Mouse (Mus musculus) CH12F3 (cell line): ENCODE measurements around the gene Pgpep1l.
"Not testable (repeated sequence)": the region's sequence is repeated elsewhere in the genome, so short reads cannot be mapped to it uniquely, and the experiment has no call there.

Experiments used
- in situ Hi-C: fragments of 300-500 bp; cut with MboI; formaldehyde crosslinking; loops from 2 replicates; pipeline ENCODE4 v1.14.3; 2020; ENCODE audit warnings: low sequenced_read_pairs

Gene Pgpep1l

GRCm38 (mm10) chr7:68283776-68284175 lies 19.7 kb upstream of the Pgpep1l start:
- in situ Hi-C loops: no loop called here

- in situ Hi-C loops: not testable (repeated sequence)
Measured at GRCm38 (mm10) chr7:68283133-68283520, 19.1 kb upstream of the Pgpep1l start.

DNA sequence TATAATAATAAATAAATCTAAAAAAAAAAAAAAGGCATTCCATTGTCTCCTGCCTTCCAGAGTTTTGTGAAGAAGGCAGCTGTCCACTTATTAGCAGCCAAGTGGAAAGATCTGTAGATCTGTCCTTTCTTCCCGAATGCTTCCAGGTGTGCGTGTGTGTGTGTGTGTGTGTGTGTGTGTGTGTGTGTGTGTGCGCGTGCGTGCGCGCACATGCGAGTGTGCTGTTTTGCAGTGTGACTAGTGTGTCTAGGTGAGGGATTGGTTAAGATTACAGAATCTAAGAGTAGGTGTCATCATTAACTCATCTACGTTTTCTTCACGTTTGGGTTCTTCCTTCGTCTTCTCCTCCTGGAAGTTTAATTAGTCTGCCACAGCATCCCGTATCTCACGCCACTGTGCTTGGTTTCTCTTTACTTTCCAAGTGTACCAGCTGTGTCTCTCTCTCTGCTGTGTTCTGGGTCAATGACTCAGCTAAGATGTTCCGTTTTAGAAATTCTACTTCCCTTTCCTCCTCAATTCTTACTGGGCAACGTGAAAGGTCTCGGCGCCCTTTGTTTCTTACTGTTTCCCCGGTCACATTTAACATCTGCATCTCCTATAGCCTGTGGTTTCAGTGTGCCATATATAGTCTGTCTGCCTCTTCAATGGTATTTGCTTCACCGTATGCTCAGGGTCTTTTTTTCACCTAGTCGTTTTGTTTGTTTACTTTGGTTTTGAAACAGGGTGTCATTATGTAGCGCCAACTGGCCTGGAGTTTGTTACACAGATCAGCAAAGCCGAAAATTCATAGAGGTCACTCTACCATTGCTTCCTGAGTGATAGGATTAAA lies 18.5 kb upstream of the Pgpep1l start:
- in situ Hi-C loops: no loop called here

- in situ Hi-C loops: no loop called here
Measured at GRCm38 (mm10) chr7:68281341-68281740, 17.3 kb upstream of the Pgpep1l start.

DNA sequence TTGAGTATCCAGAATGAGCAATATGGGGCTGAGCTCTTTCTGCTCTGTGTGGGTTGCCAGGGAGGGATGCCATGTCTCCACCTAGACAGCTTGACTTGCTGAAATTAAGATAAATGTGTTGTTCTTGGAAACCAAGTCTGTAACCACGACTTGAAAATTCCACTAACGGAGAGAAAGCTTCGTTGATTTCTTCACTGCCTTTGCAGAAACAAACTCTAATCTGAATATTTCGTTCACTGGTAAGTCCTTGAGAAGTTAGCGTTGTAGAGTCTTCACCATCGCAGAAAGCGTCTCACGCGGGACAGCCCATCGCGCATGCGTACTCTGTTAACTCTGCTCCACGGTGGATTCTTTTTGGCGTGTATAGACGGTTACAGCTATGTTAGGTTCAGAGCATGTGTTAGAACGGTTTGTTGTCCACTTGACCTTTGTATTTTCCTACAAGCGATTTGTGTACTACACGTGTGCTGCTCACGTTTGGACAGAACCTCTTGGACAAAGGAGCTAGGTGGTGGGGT lies 16.4 kb upstream of the Pgpep1l start:
- in situ Hi-C loops: no loop called here

- in situ Hi-C loops: no loop called here
Measured at GRCm38 (mm10) chr7:68279481-68279880, 15.4 kb upstream of the Pgpep1l start.

DNA sequence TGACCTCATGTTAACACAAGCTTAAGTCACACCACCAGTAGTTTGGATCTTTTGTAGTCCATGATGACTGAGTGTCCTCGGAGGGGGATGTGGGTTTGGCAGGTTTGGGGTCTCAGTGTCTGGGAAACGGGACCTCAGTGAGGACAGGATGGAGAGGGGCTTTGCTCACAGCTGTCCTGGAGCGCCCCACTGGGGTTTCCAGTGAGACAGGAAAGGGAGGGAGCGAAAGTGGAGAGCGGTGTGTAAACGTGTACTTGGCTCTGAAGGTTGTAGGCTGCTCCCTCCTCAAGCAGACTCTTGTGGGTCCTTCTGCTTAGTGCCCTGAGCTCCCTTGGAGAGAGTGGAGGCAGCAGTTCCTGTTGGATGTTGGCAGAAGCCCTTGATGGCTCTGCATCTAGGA lies 14.9 kb upstream of the Pgpep1l start:
- in situ Hi-C loops: no loop called here

DNA sequence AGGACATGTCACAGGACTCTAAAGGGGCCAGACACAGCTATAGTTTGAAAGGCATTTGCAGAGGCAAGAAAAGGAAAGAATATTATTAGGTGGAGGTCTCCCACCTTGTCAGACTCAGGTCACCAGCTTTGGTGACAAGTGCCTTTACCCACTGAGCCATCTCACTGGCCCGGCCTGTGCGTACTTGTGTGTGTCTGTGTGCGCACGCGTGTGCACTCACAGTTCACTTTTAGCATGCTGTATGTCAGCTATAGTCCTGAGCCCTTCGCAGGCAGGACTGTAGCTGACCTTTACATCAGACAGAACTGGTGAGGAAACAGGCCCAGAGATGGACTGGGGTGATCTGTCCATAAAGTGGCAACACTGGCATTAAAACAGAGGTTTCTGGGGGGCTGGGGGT lies 14.4 kb upstream of the Pgpep1l start:
- in situ Hi-C loops: no loop called here

DNA sequence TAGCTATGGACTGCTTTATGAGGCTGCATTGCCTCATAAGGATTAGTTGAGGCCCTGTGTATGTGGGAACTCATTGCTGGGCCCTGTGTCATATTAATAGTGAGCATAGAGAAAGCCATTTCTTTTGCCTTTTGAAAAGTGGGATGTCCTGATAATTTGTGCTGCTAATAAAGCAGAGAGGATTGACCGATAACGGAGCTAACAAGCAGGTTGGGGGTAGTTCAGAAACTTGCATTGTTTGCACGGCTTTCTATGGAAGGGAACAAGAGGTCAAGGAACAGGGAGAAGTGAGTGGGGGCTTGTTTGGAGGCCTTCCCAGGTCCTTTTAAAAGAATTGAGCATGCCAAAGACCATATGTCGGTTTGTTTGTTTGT lies 13.9 kb upstream of the Pgpep1l start:
- in situ Hi-C loops: no loop called here

DNA sequence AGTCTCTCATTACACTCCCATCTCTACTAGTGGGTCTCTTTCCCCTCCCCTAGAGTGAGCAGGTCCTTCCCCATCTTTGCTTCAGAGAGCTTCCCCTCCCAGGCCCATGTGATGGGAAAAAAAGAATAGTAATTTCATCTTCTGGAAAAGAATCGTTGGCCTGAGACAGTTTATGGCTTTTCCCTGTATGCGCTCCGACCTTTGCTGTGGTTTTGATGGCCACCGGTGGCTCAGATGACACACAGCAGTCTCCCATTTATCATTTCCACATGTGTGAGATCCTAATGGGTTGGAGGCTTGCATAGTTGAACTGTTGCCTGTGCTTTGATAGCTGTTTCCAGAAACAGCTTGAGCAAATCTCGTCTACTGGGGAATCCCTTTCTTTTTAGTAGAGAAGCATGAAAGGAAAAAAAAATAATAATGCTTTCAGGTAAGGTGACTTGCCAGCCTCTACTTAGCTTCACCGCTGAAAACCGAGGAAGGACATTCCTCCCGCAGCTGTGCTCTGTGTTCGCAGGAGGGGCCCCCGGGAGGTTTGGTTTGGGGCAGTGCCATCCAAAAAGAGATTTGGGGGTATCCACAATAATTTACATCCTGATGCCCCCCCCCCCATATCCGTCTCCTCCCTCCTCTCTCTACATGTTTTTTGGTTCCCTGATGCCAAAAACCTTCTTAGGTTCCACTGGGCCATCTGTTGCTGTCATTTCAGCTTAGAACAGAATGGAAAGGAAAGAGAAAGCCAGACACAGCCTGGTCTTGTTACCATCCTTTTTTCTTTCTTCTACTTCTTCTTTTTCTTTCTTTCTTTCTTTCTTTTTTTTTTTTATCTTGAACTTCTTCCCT lies 13.2 kb upstream of the Pgpep1l start:
- in situ Hi-C loops: no loop called here

DNA sequence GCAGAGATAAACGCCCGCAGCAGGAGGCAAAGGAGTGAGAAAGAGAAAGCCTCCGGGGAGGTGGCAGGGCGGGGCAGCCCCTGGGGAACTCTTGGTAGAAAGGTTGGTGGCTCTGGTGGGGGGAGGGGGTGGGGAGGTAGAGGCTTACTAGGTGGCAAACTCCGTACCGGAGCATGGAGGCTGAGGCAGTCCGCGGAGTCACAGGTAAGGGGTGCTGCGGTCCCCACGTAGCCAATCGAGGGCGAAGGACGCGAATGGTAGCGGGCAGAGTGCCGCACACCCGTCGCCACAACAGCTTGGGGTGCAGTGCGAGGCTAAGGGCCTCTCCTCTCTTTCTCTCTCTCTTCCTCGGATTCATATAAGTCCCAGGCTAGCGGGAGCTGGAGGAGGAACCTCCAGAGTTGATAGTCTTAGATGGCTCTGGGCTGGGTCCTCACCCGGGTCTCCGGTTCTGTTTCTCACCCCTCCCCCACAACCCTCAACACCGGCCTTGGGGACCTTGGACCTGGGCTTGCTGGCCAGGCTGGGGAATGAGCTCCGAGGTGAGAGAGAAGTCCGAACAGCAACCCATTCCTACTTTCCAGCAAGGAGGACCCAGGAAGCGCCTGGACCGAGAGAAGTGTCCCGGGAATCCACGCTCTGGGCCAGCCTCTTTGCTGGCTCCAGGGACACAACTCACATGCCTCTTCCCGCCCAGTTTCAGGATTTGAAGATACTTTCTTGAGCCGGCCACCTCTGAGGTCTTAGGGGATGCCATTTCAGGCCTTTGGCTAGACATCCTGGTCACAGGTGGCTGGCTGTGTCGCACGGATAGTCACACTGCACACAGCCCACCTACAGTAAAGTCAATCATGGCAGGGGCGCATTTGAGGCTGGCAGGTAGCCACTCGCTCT lies 12.1 kb upstream of the Pgpep1l start:
- in situ Hi-C loops: no loop called here

- in situ Hi-C loops: not testable (repeated sequence)
Measured at GRCm38 (mm10) chr7:68275445-68275837, 11.4 kb upstream of the Pgpep1l start.

DNA sequence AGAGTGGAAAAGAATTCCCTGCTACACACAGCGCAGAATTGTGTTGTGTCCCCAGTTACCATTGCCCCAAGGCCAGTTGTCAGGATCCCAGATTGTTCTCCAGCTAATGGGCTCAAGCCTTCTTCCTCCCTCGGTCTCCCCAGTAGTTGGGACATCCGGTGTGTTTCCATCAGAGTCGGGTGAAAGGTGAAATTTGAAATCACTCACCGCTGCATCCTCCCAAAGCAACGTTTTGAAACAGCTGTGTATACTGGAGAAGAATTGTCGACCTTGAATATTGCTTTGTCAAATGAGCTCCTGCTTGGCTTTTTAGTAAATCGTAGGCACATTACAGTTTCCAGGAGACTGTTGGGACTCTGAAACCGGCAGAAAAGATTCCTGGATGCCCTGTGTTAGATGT lies 10.9 kb upstream of the Pgpep1l start:
- in situ Hi-C loops: no loop called here

GRCm38 (mm10) chr7:68274218-68274617 lies 10.2 kb upstream of the Pgpep1l start:
- in situ Hi-C loops: no loop called here

DNA sequence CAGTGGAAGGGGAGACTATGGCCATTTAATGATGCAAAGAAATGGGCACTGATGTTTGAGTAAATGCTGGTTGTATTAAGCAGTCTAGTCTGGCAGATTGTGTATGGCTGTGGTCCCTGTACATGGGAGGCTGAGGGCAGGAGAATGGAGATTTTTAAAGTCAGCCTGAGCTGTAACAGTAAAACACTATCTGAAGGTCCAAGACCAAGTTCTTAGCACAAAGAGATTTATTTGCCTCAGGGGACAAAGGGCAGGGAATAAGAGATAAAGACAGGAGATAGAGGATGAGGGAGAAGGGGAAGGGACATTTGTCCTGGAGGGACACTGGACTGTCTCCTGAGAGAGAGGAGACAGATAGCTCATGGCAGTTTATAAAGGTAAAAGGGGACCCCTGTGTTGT lies 9.5 kb upstream of the Pgpep1l start, which contains the start of gene Fam169b:
TSS of gene Fam169b (plus strand) at position 325 of the 400 bp plus-strand sequence.
- in situ Hi-C loops: no loop called here

GRCm38 (mm10) chr7:68272607-68273006 lies 8.6 kb upstream of the Pgpep1l start:
- in situ Hi-C loops: no loop called here

DNA sequence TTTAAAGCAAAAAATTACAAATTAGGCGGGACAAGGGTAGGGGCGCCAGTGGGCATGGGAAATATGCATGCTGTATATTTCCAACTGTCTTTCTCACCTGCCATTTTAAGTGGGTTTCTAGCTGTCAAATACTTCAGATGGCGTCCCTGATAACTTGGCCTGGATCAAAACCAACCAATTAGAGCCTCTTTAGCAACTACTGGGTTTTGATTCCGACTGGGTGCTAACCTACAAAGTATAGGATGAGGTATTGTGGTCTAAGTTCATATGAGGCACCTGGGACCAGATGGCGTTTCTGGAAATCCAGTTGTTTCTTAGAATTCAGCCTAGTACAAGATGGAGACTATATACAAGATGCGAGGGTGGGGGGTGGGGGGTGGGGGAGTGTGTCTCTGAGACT lies 7.8 kb upstream of the Pgpep1l start:
- in situ Hi-C loops: no loop called here

- in situ Hi-C loops: no loop called here
Measured at GRCm38 (mm10) chr7:68270551-68270950, 6.5 kb upstream of the Pgpep1l start.

DNA sequence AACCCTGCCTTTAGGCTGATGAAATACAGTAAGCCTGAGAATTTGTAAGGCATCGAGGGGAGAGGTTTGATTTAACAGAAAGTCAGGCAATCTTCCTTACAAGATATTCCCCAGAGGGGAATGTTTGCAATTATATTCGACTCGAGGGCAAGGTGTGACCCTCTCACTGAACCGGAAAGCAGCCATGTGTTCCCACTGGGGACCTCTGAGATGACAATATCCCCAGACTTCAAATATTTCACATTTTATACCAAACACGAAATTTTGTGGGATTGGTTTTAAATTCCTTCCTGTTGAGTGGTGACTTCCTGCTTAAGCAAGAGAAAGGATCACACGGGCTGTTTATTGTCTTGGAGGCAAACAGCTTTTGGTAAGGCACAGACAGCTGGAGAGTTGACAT lies 2.7 kb upstream of the Pgpep1l start:
- in situ Hi-C loops: no loop called here

DNA sequence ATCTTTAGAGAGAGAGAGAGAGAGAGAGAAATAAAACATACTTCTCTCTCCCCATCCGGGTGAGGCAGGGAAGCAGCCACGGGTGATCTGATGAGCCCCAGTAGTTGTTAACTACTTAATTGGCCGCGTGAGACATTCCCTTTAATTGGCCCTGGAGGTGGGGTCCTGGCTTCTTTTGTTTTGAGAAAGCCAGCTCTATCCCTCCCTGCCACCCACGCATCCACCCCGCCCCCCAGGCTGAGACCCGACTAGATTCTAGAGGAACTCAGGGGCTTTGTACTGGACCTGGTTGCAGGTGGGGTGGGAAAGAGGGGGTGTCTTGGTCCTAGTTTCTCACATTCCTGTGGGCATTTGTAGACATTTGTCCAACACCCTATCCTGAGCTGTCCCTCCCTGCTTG lies 1.4 kb upstream of the Pgpep1l start:
- in situ Hi-C loops: no loop called here

GRCm38 (mm10) chr7:68264531-68264930 lies 498 bp upstream of the Pgpep1l start:
- in situ Hi-C loops: no loop called here
